Mouse (Mus musculus) brain, embryonic 14.5 days (tissue): Measurements from ENCODE around the gene Trak1. TPM values are rescaled to one million over a fixed set of nuclear protein-coding genes. Genes with fewer than 3 reads are reported as not detected.

Source experiments
- DNase-seq: peaks from one replicate; pipeline ENCODE4 v3.0.0-alpha.2; 2011; ENCODE audit warnings: low read depth
- CTCF ChIP-seq: fragments of 200-500 bp; IDR thresholded peaks from 2 replicates; pipeline ENCODE4 v1.5.1; 2012; ENCODE audit warnings: inconsistent platforms, mild to moderate bottlenecking, moderate library complexity, borderline replicate concordance; ENCODE audit not compliant: insufficient read depth, insufficient read length; ENCODE audit errors: extremely low read depth
- POLR2A ChIP-seq: fragments of 200-500 bp; IDR thresholded peaks from 2 replicates; pipeline ENCODE4 v1.6.1; 2012; ENCODE audit warnings: mild to moderate bottlenecking, inconsistent platforms, borderline replicate concordance; ENCODE audit not compliant: poor library complexity, insufficient read depth, insufficient read length, severe bottlenecking; ENCODE audit errors: extremely low read depth
- polyA plus RNA-seq: library from polyadenylated mRNA; depleted of rRNA; stranded (reverse); fragments of >200 nt; gene quantifications from 2 replicates; pipeline ENCODE4 v1.2.3, GENCODE M21; 2012

The Trak1 gene
- polyA plus RNA-seq, 1 experiment, result 77.7 TPM

DNA sequence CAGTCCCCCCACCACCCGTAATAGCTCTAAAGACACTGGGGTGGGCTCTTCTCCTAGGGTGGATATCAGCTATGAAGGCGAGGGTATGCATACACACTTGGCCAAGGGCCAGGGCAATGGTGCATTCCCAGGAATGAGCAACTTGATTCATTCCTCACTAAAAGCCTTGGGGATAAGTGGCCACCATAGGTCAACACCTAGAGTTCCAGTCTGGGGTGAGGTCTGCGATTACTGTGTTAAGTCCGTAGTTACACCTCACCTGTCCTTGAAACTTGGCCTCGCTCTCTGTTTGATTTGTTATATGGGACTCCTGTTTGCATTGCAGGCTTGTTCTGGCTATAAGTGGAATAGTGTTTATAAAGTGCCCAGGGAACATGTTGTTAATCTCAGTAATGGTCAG lies 125.1 kb downstream of the Trak1 start:
- no peak for TF ChIP-seq CTCF
- no peak for TF ChIP-seq POLR2A
- DNase-seq, result no peak

DNA sequence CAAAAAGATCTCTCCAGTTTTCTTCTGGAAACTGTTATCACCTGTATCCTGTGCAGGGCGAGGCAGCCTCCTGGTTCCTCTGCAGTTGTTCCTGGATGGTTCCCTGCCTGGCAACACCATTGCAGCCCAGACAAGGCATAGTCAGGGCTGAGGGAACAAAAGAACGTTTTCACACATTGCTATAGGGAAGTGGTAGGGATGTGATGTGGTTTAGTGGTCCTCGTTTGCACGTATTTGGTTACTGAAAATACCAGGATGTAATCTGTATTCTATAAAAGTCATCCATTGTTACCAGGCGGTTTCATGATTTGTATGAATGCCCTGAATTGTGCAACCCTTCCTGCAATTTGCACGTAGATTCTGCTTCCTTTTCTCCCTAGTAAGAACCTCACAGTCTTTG lies 126.3 kb downstream of the Trak1 start:
- no peak for DNase-seq

DNA sequence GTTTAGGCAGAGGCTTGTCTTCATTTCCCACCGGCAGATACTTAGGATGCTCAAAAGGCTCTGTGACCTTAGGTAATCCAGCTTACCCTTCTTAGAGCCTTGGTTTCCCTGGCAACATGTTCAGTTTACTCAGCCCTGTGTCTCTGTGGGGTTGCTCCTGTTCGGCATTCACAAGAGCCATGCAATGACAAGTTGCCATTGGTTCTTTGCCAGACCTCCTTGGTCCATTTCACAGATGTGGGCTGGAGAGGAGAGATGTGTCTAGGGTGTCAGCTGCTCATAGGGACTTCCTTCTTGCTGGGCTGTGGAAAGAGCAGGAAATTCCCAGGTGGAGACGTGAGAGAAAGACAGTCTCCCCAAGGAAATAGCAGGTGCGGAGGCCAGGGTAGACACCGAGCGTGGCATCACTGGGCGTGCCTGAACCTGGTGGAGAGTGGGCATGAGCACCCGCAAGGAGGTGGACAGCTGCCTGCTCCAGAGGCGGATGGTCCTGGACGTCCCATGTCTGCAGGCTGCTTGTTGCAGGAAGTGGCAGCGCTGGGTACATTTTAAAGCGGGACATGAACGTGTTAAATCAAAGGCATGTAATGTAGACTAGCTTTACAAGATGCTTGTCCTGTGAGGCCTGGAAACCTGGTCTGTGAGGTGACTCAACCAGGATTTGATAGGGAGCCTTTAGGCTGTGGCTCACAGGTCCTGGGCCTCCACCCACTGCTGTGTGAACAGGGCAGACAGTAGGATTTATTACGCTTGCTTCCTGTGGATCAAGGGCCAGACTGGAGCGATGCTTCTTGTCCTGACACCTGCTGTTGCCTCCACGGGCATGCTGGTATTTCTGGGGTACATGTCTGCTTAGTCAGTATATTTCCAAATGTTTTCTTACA lies 127.2 kb downstream of the Trak1 start:
- peak; percentile 40 for DNase-seq
- TF ChIP-seq CTCF (no peak), POLR2A (no peak)

More for the DNA sequence above, 126.3 kb downstream of the Trak1 start:
- TF ChIP-seq CTCF (no peak), POLR2A (no peak)

DNA sequence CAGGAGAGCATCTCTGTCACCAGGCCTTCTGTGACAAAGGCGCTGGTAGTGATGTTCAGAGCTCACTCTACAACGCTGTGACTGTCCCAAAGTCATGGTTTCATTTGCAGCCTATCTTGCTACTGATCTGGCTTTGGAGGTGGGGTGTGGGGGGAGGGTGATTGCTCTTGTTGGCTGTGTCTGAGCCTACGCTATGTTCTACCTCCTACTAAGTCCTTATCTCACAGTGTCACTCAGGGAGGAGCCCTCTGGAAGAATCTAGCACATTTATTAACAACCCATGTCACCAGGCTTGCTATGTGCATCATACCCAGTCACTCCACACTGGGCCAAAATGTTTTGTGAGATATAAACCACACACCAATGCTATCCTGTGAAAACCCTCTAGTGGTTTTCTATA lies 129.1 kb downstream of the Trak1 start:
- TF ChIP-seq POLR2A (no peak), CTCF (no peak)
- DNase-seq, result no peak

DNA sequence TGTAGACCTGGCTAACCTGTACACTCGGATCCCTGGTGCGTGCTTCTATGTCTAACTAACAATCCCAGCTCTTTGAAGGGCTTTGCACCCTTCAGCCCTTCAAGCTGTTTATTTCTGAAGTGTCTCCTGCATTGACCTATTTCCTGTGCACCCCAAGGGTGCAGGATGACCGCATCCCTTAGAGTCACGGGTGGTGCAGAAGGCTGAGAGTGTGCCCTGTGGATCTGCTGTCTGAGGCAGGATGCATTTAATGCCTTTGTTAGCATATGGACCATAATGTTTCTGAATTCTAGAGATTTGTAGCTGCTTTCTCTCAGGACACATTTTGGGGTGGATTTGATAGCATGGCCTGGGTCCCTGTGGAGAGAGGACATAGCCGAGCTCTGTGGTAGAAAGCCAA lies 129.6 kb downstream of the Trak1 start:
- no peak for DNase-seq
- no peak for TF ChIP-seq CTCF
- TF ChIP-seq POLR2A, result no peak

DNA sequence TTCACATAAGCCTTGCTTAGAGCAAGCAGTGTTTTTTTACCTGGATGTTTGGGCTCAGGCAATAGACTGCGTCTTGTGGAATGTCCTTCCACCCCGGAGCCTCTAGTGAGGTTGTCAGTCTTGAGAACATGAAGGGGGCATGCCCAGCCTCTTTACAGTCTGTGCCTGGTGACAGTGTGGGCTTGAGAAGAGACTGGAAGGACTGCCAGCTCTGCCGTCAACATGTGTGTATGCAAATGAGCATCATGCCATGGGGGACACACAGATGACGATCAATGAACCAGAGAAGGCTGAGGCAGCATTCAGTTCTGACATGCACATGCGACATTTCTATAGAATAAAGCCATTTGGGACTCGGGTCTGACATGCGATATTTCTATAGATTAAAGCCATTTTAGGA lies 132.3 kb downstream of the Trak1 start:
- TF ChIP-seq POLR2A (no peak), CTCF (no peak)
- peak; percentile 60 for DNase-seq

DNA sequence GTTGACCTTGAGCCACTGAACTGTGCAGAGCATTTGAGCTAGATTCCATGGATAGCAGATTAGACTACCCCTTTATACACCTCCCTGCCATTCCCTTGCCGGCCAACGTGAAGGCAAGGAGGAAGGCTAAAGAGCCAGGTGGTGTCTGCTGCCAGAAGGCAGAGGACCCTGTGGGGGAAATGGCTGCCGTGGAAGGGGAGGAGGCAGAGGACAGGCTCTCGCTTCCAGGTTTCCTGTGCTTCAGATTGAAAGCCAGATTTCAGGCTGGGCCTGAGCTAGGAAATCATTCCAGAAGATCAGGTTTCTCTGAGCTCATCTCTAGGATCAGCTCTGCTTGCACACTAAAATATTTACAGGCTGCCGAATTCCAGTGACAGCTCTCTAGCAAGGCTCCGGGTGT lies 133.1 kb downstream of the Trak1 start:
- TF ChIP-seq POLR2A, result no peak
- DNase-seq, result no peak

DNA sequence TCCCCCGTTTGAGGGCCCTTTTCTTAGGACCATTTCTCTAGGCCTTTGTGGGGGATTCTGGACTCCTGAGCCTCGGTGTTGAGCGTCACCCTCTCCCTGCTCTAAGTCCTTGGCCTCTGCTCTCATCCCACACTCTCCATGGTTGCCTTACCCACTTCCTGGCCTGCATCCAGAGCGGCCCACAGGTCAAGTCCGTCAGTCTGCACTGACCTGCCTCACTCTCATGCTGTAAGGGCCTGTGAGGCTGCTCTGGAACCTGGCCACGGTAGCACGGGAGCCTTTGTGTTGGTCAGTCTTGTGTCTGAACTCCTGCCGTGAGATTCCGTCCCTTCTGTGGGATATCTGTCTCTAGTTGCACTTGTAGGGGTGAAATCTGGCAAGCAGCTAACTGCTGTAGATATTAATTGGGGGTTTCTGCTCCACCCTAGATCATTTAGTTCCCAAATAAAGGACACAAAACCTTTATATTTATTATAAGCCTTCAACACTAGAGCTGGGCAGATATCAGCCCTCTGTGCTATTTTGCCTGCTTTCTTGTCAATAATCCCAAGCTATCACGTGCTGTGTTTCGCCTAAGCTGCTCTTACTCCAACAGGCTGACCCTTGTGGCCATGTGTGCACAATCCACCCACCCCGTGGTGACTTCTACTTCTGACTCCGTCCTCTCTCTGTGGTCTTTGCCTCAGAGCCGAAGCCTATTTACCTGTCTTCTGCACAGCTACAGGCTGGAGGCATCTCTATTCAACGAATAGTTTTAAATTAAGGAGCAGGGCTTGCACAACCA lies 136.6 kb downstream of the Trak1 start:
- TF ChIP-seq CTCF, result no peak
- DNase-seq, result peak; percentile 15

DNA sequence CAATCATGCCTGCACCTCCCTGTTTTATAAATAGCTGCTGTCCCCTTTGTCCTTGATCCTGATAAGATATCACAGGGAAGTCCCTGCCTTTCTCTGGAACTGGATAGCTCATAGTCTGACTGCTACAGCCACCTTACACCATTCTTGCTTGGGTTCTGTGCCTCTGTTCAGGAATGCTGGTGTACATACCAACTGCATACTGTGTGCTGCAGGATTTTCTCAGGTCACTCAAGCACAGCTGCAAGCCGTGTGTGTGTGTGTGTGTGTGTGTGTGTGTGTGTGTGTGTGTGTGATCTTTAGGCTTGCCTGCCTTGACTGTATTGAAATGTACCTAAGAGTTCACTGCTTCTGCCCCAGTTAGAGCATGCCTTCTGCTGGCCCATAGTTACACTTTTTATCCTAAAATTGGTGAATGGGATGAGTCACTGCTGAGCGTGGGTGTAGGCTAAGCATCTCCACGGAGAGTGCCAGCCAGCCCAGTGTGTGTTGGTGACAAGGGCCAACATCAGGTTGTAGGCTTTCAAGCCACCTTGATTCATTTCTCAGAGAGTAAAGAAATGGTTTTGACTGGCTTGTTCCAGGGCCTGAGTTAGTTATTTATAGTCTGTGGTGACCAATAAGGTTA lies 138.1 kb downstream of the Trak1 start:
- TF ChIP-seq CTCF, result no peak
- TF ChIP-seq POLR2A, result no peak
- DNase-seq, result no peak

DNA sequence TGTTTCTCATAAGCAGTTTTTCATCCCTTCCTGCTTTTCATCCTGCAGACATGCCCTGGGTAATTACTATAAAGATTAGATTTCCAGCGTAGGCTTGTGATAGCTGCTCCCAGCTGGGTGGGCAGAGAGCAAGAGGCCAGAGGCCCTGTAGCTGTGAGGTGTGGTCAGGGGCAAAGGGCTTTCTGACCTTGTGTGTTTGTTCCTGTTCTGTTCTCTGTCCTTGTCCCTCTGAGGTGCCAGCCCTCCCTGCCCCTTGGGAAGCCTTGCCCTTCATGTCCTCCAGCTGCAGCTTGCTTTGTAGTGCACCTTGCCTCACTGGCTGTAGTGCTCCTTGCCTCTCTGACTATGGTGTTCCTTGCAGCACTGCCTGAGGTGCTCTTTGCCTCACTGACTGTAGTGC lies 139.2 kb downstream of the Trak1 start:
- TF ChIP-seq CTCF, result no peak
- no peak for TF ChIP-seq POLR2A
- no peak for DNase-seq

DNA sequence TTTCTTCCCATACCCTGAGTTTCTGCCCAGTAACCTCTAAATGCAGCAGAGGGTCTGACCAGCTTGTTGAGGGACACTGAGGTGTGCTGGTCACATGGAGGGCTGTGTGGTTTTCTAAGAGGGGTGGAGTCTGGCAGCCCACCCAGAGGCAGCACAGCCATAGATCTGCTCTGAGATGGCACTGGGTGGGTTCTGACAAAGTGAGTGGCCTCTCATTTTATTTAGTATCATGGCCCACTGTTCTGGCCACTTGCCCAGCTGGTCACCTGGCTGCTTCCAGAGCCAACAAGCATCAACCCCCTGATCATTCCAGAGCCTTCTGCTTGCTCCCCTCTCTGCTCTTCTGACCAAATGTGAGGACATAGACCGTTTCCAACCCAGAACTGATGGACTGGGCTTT lies 144.8 kb downstream of the Trak1 start:
- DNase-seq, result no peak

More for the DNA sequence above, 144.8 kb downstream of the Trak1 start:
- TF ChIP-seq CTCF, result no peak
- no peak for TF ChIP-seq POLR2A
